Mouse (Mus musculus): ENCODE measurements around the gene Meis2.

Gene Meis2

DNA sequence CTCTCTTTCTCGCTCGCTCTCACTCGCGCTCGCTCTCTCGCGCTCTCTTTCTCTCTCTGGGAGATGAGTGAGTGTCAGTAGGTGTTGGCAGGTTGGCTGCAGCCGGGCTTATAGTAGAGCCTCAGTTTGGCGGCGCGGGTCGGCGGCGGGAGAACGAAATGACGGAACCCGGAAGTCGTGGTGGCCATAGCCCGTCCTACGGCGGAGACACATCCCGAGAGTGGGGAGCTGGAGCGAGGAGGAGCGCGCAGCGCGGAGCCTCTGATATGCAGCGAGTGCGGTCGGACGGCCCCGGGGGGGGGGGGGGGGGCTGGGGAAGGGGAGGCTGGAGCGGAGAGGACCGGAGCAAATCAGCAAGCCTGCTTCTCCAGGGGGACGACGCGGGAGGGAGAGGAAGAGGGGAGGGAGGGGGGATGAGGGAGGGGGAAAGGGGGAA is at the start of gene Meis2:
Gene Meis2, minus strand, starts transcription at position 270 of the 436 bp plus-strand sequence.
- DNase-seq (ENCODE audit: low read depth) = peak; percentile 93

DNA sequence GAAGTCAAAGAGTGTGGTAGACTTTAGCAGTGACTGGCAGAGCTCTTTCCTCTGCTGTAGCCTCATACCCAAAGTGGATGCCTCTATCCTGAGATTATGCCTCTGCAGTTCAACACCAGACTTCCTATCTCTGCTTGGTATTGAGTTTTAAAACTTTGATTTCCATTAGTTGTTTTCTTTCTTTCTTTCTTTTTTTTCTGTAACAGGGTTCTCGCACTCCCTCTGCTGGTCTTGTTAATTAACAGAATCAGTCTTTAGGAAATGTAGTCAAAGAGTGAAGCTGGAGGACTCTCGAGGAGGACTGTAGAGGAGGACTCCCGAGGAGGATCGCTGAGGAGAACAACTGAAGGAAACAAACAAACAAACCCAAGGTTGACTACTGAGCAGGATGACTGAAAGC is 40.6 kb upstream of the Meis2 start:
- DNase-seq (ENCODE audit: low read depth) = peak; percentile 42

DNA sequence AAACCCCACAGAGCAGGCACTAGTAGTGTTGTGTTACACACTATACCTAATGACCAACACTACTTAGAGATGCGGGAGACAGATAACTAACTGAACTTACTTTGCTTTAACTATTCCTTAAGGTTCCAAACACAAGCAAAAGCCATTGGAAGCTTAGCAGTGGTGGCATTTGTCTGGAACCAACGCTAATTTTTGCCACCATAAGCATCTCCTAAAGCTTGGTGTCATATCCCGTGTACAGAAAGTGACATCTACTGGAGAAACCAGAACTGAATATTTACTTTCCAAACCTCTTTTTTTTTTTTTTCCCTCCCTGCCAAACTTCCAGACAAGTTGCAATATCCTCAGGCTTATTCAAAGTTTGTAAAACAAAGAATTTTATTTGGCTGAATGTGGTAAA is 39.5 kb upstream of the Meis2 start:
- DNase-seq (ENCODE audit: low read depth) = peak; percentile 46

DNA sequence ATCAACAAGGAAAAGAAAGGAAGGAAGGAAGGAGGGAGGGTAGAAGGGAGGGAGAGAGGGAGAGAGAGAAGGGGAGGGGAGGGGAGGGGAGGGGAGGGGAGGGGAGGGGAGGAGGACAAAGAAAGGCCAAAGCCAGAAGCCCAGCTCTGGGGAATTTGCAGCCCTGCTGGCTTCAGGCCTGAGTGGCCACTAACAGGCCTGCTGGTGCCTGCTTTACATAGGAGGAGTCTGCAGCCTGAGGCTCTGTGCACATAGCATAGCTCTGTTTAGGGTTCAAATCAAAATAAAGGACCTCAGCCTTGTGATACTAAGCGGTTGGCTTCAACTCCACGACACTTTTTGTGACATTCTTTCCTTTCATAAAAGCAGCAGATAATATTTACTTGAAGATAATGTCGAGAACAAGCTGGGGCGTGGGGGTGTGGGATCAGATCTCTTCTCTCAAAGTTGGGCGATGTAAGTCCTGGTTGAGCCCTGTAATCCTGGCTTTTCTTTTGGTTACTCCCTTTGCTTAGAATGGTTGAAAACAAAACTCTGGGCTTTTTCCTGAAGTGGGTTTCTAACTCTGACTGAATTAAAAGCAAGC is 37.9 kb upstream of the Meis2 start:
- DNase-seq (ENCODE audit: low read depth) = no peak

DNA sequence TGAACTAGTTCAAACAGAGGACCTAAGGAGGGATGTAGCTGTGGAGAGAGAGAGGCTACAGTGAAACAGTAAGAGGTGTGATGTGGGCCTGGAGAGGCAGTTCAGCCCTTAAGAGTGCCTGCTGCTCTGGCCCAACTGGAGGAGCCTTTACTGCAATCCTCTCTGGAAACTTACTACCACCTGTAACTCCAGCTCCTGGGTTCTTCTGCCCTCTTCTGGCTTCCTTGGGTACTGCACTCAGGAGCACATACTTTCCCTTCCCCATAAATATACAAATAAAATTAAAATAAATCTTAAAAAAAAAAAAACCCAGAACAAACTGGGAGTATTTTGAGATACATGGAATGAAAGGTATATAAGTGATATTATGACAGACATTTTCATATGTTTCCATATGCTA is 35.6 kb upstream of the Meis2 start:
- peak; percentile 79 for DNase-seq (ENCODE audit: low read depth)

DNA sequence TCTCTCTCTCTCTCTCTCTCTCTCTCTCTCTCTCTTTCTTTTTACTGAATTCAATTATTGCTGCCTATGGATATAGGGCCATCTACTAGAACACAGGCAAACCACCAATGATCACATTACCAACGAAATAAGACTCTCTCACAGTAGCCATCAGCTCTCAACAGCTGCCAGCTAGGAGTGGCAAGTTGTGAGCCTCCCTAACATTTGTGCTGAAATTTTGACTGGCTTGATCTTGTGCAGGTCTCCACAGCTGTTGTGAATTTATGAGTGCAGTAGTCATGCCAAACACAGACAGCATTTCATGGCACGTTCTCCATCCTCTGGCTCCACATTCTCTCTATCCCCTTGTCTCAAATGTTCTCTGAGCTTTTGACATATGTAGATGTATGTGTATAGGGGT is 15.3 kb upstream of the Meis2 start:
- no peak for DNase-seq (ENCODE audit: low read depth)

DNA sequence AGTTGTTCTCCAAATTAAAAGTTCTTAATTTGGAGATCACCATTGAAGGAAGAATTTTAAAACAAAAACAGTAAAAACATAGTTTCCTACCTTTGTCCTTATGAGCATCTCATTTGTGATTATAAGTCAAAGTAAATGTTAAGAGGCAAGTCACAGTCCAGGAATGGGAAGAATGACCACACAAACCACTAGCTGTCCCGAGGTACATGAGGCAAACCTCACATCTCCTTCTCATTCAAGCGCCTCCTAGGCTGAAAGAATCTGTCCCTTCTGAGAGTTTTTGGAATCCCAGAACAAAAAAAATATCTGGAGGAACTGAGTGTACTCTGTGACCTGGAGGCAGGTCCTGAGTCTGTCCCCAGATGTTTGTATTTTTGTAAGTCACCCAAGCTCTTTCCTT is 13.2 kb upstream of the Meis2 start:
- DNase-seq (ENCODE audit: low read depth) = peak; percentile 52

DNA sequence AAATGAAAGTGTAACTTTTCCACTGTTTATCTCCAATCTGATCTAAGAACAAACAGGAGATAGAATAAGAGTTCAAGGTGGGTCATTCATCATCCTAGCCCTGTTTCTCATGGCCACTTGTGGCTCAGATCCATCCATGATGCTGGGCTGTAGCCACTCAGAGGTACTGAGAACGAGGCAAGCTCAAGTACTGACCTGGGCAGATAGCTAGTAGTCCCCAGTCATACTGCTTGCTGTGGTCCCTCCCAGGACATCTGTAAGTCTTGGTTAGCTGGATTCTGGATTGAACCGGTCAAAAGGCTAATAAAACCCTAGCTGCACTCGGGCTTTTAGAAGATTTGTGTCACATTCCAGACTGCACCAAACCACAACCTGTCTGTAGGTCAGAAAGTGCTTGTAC is 12.1 kb upstream of the Meis2 start:
- no peak for DNase-seq (ENCODE audit: low read depth)

DNA sequence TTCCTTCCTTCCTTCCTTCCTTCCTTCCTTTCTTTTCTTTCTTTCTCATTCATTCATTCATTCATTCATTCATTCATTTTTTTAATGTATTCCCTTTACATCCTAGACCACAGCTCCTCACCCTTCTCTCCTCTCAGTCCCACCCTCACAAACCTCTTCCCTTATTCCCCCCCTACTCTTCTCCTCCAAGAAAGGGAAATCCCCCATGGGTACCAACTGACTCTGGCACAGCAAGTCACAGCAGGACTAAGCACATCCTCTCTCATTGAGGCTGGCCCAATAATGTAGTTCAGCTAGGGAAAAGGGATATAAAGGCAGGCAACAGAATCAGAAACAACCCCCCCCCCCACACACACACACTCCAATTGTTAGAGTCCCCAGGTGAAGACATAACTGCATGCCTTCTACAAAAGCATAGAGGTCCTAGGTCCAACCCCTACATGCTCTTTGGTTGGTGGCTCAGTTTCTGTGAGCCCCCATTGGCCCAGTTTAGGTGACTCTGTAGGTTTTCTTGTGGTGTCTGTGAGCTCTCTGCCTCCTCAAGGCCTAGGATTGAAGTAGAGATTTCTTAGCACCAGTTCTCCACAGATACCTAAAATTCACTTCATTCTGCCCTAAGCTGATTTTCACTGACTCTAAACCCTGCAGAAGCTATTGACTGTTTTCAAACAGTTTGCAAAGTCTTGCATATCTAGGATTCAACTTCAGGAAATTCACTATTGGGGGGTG is 11.3 kb upstream of the Meis2 start:
- DNase-seq (ENCODE audit: low read depth) = no peak

DNA sequence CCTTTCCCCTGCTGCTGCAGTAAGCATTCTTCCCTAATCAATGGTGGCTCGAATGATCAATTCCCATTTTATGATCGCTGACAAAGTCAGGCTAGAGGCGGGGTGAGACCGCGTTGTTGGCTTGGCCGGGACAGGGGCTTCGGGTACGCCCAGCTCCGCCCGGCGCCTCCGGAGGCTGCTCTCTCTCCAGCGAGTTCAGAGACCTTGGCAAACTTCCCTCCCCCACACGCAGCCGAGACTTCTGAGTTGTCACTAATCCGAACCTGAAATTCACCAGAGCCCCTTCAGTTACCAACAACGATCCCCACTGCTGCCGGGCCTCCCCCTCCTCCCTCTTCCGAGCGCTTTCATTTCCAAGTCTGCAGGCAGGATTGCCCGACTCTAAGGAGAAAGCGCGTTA is 10.3 kb upstream of the Meis2 start:
- DNase-seq (ENCODE audit: low read depth) = peak; percentile 69

DNA sequence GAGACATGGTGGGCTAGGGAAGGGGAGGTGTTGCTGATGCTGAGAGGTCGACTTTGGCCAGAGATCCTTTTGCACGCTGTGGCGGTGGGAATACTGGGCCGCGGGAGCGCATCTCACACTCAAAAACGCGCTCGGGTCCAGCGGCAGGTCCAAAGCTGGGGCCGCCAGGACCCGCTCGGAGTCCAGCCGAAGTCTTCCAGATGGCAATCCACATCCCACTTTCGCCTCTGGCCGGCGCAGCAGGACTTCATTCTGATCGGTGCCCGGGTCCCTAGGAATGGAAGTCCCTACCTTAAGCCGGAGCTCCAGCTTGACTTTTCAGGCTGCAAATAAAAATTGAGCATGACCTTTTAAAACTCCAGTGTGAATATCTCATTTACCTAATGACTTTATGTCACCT is 9.8 kb upstream of the Meis2 start:
- peak; percentile 28 for DNase-seq (ENCODE audit: low read depth)

DNA sequence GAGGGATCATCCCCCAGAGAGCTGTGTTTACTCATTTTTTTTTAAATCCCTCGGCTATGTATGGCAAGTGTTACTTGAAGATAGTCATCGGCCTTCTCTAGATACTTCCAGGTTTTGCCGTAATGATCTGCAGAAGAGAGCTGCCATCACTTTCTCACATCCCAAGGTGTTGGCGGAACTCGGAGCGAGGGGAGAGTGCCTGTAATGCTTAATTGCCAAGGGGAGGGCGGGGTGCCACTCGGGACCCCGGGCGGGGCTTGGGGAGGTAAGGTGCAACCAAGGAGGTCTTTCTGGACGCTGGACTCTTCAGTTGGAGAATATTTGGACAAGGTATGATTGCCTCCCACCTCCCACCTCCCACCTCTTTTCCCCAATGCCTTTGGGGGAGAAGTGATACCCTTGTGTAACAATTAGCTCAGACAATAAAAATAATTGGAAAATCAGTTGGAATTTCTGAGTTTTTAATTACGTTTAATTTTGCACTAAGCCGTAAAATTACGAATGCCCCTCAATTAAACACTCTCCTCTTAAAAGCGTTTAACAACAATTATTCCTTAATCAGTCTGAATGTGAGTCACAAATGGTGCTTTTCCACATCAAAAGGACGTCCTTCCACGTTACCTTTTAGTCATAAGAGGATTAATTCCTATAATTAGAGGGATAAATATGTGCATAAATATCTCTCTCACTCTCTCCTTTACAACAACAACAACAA is 9.2 kb upstream of the Meis2 start:
- no peak for DNase-seq (ENCODE audit: low read depth)

DNA sequence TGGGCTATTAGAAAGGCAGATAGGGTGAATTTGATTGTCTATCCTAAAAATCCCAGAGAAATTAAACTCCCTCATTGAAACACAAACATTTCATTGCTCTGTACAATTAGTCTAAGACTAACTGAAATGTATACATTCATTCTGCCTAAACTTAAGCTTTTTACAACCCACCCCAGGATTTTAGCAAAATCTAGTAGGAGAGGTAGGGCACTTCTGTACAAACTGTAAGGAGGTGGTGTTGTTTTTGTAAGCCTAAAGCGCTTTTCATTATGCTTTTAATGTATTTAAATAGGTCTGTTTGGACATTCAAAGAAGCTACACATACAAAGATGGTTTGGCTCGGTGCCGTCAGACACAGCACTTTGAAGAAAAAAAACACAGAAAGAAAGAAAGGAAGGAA is 8.4 kb upstream of the Meis2 start:
- no peak for DNase-seq (ENCODE audit: low read depth)

DNA sequence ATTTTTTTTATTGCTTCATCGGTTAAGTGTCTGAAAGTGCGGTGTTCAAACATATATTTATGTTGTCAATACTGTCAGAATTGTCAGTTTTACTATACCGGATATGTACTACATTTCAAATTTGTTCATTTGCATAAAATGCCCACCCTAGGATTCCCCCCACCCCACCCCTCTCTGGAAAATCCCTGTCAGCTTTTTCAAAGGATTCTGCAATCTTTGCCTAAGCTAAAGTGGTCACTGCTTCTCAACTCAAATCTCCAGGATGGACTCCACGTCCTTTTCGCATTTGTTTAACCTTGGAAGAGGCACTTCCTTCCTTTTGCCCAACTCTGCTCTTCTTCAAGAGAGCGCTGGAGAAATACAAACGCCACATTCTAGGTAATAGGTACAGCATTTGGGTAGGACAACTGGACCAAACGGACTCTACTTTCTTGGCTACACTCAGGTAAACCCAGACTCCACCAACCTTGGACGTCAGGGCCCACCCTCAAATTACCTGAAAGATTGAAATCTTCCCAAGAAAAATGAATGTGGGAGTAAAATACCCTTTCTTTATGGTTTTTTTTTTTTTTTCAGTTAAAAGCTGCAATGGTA is 7.8 kb upstream of the Meis2 start:
- no peak for DNase-seq (ENCODE audit: low read depth)

DNA sequence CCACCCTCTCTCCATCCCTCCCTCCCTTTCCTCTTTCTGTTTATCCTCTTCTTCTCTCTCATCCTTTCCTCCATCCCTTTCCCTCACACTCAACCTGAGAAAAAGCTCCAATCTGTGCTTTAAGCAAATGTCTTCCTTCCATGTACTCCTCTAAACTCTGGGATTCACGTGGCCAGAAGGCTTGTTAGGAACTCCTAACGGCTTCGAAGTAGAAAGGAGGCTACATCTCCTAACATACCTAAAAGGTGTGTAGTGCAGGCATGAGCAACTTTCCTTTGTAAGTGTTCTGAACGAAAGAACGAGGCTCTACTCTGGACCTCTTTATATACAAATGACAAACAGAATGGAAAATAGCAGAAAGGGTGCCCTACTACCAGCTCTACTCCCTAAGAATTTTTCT is 7.1 kb upstream of the Meis2 start:
- no peak for DNase-seq (ENCODE audit: low read depth)

DNA sequence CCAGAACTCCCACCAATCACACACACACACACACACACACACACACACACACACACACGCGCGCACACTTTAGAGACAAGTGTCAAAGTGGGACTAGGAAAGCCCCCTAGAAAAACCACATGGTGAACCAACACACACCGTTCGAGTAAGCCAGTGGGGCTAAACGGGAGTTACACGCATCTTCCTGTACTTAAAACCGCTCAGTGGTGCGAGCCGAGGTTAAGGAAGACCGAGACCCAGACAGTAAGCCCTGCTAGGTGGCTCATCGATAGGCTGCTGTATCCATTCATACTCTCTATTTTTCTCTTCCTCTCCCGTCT is 6.6 kb upstream of the Meis2 start:
- DNase-seq (ENCODE audit: low read depth) = no peak

DNA sequence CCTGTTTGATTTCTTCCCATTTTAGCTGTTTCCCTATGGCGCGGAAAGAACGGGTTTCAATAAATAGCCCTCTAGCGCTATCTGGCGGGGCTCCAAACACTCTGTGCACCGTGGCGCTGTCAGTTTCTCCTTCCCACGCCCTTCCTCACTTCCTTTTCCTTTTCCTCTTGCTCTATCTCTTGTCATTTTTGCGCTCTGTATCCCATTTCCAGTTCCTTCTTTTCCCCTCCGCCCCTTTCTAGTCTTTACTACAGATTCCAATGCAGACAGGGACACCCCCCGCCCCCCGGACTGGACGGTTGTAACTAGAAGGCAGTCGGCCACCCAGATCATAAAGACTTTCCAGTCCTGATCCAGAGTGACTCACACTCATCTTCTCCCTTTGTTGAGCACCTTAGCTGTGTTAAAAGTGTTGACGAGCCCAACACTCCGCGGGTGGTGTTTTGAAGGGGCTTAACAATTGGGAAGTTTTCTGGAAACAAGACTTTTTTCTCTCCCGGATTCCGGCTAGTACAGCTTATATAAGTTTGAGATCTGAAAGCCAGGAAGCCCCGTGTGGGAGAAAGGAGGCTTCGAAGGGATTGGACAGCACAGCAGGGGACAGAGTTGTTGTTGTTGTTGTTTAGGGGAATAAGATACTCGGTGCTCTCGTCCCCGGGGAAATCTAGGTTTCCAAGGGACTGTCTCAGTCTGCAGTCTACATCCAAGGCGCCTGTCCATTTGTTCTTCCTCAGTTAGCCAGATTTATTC is 6.1 kb upstream of the Meis2 start:
- DNase-seq (ENCODE audit: low read depth) = peak; percentile 90

DNA sequence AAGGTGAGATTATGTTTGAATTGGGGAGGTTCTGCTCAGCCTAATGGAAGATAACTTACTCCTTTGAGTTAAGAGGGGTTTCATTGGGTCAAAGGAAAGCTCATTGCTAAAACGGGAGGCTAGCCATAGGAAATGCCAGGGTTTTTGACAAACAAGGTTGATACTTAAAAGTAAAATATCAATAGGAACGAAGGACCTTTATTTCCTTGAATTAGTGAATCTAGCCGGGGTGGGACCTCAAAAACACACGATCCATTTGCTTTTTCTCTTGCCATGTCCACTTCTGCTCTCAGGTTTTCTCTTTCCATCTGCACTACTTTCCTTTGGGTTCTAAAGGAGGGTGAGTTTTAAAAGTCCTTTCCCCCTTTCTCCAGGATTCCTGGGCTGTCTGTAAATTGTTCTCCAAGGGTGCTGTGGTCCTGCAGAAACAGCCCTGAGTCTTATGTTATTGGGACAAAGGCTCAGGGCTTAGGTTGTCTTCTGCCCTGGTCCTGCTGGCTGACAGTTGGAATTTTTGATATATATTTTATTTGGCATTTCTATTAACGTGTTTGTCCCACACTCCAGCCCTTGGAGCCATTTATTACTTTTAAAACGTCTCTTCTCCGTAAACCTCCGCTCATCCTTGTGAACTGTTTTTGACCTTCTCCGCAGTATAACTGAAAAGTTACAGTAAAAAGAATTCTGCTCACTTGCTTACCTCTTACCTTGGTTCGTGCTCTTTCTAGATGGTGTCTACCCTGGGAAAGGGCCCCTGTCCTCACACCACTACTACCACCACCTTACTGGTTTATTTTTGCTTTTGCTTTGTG is 5.2 kb upstream of the Meis2 start:
- DNase-seq (ENCODE audit: low read depth) = no peak

DNA sequence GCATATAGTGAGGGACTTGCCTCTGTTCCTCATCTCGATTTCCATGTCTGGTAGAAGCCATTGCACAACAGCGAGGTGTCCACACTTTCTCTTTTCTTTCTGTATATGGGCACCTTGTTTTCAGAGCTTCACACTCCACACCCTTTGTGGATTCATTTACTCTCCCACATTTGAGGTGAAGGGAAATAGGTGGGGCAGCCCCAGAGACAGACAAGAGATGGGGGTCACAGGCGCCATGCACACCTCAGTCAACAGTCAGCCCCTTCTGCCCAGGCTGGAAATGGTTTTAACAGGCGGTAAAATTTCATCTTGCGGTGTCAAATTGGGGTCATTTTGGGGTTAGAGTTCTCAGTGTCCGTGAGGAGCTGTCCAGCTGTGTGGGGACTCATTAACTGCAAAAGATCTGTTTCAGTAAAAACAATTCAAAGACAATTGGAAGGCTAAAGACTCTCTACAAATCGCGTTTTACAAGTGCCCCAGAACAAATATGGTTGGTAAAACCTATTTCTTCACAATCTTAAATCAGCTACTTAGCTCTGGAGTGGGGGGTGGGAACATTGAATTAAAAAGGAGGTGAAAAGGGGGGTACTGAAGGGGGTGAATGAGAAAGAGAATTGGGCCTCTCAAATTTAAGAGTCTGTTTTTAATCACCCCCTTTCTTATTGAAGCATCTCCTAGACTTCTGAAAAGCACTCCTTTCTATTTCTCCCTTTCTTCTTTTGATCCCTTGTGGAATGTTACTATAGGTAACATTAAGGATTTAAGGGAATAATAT is 4.0 kb upstream of the Meis2 start:
- DNase-seq (ENCODE audit: low read depth) = peak; percentile 54

DNA sequence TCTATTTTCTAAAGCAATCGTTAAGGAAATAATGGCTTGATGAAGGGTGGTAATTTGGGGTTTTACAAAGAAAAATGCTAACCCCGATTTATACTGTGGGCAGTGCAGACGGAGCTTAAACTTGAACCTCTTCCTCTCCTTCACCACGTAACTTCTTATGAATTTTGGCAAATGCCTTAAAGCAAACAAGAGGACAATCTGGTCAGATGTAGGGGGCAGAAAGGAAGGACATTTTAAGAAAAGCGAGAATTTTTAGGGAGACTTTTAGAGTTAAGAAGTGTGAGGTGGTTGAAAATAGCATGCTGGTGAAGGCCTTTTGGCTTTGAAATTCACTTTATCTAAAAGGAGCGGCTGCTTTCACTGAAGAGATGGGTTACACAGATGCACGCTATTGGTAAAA is 3.3 kb upstream of the Meis2 start:
- DNase-seq (ENCODE audit: low read depth) = no peak

DNA sequence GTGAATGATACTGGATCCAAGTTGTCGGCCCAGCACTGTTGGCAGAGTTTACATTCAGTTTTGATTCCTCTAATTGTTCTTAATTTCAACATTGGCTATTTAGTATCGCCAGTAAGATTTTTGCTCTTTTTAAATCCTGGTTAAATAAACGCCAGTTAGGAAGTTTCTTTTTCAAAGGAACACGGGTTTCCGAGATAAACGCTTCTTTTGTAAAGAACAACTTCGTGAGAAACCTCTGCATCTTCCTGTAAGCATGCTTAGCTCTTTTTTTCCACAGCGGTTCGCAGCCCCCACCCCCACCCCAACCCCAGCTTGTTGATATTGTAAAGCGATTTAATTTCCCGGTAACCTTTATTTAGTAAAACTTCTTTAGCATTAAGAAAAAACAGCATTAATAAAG is 2.8 kb upstream of the Meis2 start:
- DNase-seq (ENCODE audit: low read depth) = peak; percentile 36

Data from NIH3T3 (cell line).